Mouse (Mus musculus) heart, embryonic 10.5 days (tissue): ENCODE measurements around the gene Cngb1. TPM values are rescaled to one million over a fixed set of nuclear protein-coding genes. Genes with fewer than 3 reads are reported as not detected.

Source experiments
- DNase-seq: peaks from one replicate; pipeline ENCODE4 v3.0.0-alpha.2; 2017; ENCODE audit warnings: low spot score
- H3K27ac ChIP-seq: fragments of 300-500 bp; sonication (generic); 2 replicates; pipeline ENCODE4 v1.5.1; 2016; ENCODE audit warnings: mild to moderate bottlenecking
- H3K27me3 ChIP-seq: fragments of 300-500 bp; sonication (generic); 2 replicates; pipeline ENCODE4 v1.6.1; 2016; ENCODE audit warnings: mild to moderate bottlenecking; ENCODE audit not compliant: poor library complexity, insufficient read depth, severe bottlenecking
- H3K36me3 ChIP-seq: fragments of 300-500 bp; sonication (generic); 2 replicates; pipeline ENCODE4 v1.6.1; 2016; ENCODE audit warnings: mild to moderate bottlenecking, moderate library complexity
- H3K4me1 ChIP-seq: fragments of 300-500 bp; sonication (generic); 2 replicates; pipeline ENCODE4 v1.6.1; 2016; ENCODE audit warnings: mild to moderate bottlenecking
- H3K4me3 ChIP-seq: fragments of 300-500 bp; sonication (generic); 2 replicates; pipeline ENCODE4 v1.5.1; 2016; ENCODE audit warnings: mild to moderate bottlenecking, moderate library complexity
- H3K9me3 ChIP-seq: fragments of 300-500 bp; sonication (generic); 2 replicates; pipeline ENCODE4 v1.6.1; 2016; ENCODE audit warnings: mild to moderate bottlenecking, moderate library complexity
- WGBS: fragments of 180-500 bp; shearing (Covaris S2); methylation state at CpG from one replicate; pipeline ENCODE4 v1.1.7; 2016; 5-methylcytosine and 5-hydroxymethylcytosine counted together
- polyA plus RNA-seq: library from polyadenylated mRNA; unstranded; fragments of >200 nt; fragmentation: Nextera tagmentation; extraction: Ambion mirVana; gene quantifications from 2 replicates; pipeline ENCODE4 v1.2.1, GENCODE M21; 2016

Gene Cngb1
- polyA plus RNA-seq, 1 experiment from 2014 or later = not detected

- no peak overlapping the region for H3K4me3 ChIP-seq
- H3K36me3 ChIP-seq = no peaks in the 10 kb centered on the region
- H3K27me3 ChIP-seq = peaks cover 12% of the 10 kb centered on the region; the same call in 1 of the 2 replicates
- H3K27ac ChIP-seq = no peak overlapping the region
- 84% methylated on average over 6 of the region's 6 CpGs for WGBS
- peaks cover 9% of the 10 kb centered on the region for H3K4me1 ChIP-seq
- no peak for DNase-seq
- H3K9me3 ChIP-seq = no peaks in the 10 kb centered on the region
These were observed 7.5 kb upstream of the Cngb1 start for GRCm38 (mm10) chr8:95313857-95314256.

DNA sequence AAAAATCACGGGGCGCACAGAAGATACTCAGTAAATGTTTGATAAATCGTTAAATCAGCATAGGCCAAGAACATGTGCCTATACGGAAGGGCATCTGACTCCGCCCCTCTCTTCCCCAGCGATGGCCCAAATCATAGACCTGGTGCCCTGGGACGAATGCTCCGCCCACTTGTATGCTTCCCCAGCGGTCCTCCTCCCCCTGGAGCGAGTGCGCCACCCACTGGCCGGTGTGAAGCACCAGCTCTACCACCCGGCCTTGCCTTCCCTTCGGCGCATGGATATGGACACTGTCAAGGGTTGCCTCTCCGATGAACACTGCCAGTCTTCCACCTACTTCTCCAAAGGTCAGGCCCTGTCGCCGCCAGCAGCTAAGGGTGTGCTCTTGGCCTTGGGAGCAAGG lies 6.5 kb upstream of the Cngb1 start:
- DNase-seq = no peak
- Histone ChIP-seq H3K27ac (no peak overlapping the region), H3K9me3 (no peaks in the 10 kb centered on the region), H3K36me3 (no peaks in the 10 kb centered on the region), H3K4me1 (peaks cover 9% of the 10 kb centered on the region), H3K4me3 (no peak overlapping the region), H3K27me3 (0 out of 2 replicates have a peak, but pooled peaks cover 4% of the 10 kb centered on the region)
- 60% methylated on average over 18 of the region's 18 CpGs for WGBS

DNA sequence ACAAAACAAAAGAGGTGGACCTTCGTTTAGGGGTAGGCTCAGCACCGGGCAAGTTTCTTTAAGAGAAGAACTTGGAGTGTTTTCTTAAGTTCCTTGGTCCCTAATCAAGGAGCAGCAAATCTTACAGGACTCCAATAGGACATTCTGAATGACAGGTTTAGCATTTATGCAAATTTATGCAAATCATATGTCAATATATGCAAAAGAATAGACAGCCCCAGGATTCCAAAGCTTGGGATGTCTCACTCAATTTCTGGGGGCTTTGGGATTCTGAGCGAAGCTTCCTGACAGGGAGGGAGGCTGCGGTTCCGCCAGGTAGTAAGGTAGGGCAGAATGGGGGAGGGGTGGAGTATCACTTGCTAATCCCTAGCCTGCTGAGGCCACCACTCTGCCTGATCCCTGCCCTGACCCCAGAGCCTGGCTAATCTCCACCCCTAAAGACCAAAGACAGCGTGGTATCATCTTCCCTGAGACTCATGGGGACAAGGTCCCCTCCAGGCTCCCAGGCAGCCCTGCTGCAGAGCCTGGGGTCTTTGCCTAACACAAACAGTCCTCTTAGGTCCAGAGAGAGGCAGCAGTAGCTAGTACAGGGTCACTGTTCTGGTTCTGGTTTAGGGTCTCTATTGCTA lies 4.1 kb upstream of the Cngb1 start, which contains the start of gene Tepp:
Gene Tepp, plus strand, starts transcription at position 225 of the 629 bp plus-strand sequence.
- DNase-seq = no peak

DNA sequence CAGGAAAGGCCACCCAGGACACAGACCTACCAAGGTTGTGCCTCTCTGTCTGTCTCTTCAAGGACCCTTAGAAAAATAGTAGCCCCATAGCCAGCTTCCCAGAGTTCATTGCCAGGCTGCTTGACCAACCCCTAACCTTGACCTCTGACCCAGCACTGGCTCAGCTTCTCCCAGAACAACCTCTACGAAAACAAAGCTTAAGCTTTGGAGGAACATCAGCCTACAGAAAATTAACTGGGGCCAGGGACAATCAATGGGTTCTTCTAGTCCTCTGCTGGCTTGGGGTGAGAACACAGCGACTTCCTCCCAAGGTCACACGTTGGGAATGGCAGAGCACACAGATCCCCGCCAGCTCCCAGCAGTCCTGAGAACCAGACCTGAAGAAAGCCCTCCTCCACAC lies 859 bp downstream of the Cngb1 start:
- Histone ChIP-seq H3K9me3 (no peaks in the 10 kb centered on the region), H3K4me1 (peaks cover 7% of the 10 kb centered on the region), H3K36me3 (no peaks in the 10 kb centered on the region), H3K27me3 (0 out of 2 replicates have a peak, but pooled peaks cover 13% of the 10 kb centered on the region), H3K4me3 (no peak overlapping the region), H3K27ac (0 out of 2 replicates have a peak overlapping the region, but pooled peaks have one; percentile 4)
- 46% methylated on average over 4 of the region's 4 CpGs for WGBS
- DNase-seq = no peak

More for the DNA sequence above, 4.1 kb upstream of the Cngb1 start, which contains the start of gene Tepp:
- Histone ChIP-seq H3K9me3 (no peaks in the 10 kb centered on the region), H3K4me3 (no peak within 1 kb of the TSS), H3K36me3 (no peaks in the 10 kb centered on the region), H3K27me3 (0 out of 2 replicates have a peak, but pooled peaks cover 17% of the 10 kb centered on the region), H3K27ac (no peak within 1 kb of the TSS), H3K4me1 (peaks cover 9% of the 10 kb centered on the region)
- WGBS = 26% methylated on average over 6 of the region's 6 CpGs

- WGBS = 18% methylated on average over 5 of the region's 5 CpGs
- Histone ChIP-seq H3K4me3 (no peak overlapping the region), H3K36me3 (no peaks in the 10 kb centered on the region), H3K27ac (no peak overlapping the region), H3K9me3 (no peaks in the 10 kb centered on the region), H3K27me3 (peaks cover 19% of the 10 kb centered on the region), H3K4me1 (no peaks in the 10 kb centered on the region; the same call in 1 of the 2 replicates)
- DNase-seq = no peak
These were observed 4.0 kb downstream of the Cngb1 start for GRCm38 (mm10) chr8:95302410-95302809.

GRCm38 (mm10) chr8:95293891-95294290 lies 12.5 kb downstream of the Cngb1 start:
- Histone ChIP-seq H3K4me3 (no peak overlapping the region), H3K27me3 (no peaks in the 10 kb centered on the region), H3K4me1 (peaks cover 10% of the 10 kb centered on the region), H3K27ac (peak overlapping the region; percentile 72; the same call in 1 of the 2 replicates), H3K36me3 (no peaks in the 10 kb centered on the region), H3K9me3 (no peaks in the 10 kb centered on the region)
- WGBS = 63% methylated on average over 7 of the region's 7 CpGs
- no peak for DNase-seq

DNA sequence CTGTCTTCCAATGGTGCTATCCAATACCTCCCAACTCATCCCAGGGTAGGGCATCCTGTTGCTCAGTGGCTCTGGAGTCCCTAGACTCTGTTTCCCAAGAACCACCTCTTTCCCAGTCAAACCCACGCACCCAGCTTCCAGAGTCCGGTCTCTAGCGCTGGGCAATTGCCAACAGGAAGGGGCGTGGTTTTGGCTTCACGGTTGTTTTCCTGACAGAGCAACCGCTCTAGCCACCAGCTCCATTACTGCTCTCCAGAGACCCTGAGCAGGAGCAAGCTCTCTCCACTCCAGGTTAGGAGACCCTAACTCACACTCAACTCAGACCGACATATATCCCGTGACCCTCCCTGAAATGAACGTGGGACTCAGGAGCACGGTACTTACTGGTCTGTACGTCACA lies 13.2 kb downstream of the Cngb1 start:
- Histone ChIP-seq H3K9me3 (no peaks in the 10 kb centered on the region), H3K36me3 (no peaks in the 10 kb centered on the region), H3K27me3 (no peaks in the 10 kb centered on the region), H3K4me1 (peaks cover 10% of the 10 kb centered on the region), H3K27ac (peak overlapping the region; percentile 72; the same call in 1 of the 2 replicates), H3K4me3 (no peak overlapping the region)
- no peak for DNase-seq
- WGBS = 70% methylated on average over 11 of the region's 11 CpGs

DNA sequence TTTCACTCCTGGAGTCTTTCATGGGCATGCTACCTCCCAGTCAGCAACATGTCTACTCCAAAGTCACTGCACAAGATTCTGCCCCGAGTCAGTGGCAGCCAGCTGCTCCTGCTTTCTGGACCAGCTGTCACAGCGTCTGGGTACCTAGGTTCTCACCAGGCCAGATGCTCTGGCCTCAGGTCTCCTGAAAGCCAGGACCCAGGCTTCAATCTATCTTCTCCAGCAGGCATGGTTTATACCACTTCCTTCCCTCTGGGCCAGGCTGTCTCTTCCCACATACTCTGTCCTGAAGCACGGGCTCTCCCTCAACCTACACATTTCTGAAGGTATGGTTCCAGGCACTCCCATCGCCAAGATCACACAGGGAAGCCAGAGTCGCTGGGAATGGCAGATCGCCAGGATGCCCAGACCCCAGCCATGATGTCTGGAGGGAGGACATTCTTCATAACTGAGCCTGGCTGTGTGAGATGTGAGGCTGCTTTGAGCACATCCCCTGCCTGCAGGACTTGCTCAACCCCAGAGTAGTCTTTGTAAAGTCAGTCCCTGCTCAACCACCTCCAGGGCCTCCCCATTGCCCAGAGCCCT lies 17.2 kb downstream of the Cngb1 start:
- H3K9me3 ChIP-seq = no peaks in the 10 kb centered on the region
- H3K27ac ChIP-seq = no peak overlapping the region; the same call in 1 of the 2 replicates
- no peaks in the 10 kb centered on the region for H3K27me3 ChIP-seq
- 73% methylated on average over 6 of the region's 6 CpGs for WGBS
- no peak overlapping the region for H3K4me3 ChIP-seq
- no peaks in the 10 kb centered on the region for H3K36me3 ChIP-seq
- peaks cover 10% of the 10 kb centered on the region for H3K4me1 ChIP-seq
- DNase-seq = no peak

DNA sequence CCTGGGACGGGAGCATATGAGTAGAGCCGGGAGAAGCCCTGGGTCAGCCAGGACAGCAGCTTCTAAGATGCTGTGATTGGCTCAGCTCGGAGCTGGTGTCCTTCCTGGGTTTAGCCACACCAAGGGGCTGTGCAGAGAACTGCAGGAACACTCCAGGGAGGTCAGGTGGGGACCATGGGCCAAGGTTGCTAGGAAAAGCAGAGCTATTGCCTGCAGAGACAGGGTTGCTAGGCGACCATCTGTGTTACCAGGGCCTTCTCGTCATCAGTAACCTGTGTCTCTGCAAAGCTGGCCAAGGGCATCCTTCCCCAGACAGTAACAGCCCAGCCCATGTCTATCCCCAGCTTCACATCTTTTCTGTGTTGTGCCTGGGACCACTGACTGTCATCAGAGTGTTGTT lies 24.9 kb downstream of the Cngb1 start:
- Histone ChIP-seq H3K27ac (no peak overlapping the region), H3K4me3 (no peak overlapping the region), H3K4me1 (peaks cover 12% of the 10 kb centered on the region; the same call in 1 of the 2 replicates), H3K36me3 (no peaks in the 10 kb centered on the region), H3K9me3 (no peaks in the 10 kb centered on the region), H3K27me3 (no peaks in the 10 kb centered on the region)
- DNase-seq = no peak
- WGBS = 61% methylated on average over 5 of the region's 5 CpGs

DNA sequence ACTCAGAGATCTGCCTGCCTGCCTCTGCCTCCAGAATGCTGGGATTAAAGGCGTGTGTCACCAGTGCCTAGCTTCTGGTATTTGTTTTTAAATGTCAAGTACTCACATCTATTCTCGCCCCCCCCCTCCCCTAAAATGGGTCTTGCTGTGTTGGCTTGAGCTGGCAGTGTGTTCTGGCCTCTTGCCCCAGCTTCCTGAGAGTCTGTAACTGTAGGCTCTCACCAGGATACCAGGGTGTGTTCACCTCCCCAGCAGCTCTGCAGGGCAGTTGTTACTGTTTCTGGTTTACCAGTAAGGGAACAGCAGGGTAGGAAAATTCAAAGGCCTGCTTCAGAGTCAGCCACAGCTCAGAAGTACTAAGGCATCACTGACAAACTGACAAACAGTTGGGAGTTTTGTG lies 33.5 kb downstream of the Cngb1 start:
- H3K9me3 ChIP-seq = no peaks in the 10 kb centered on the region
- no peaks in the 10 kb centered on the region; the same call in 1 of the 2 replicates for H3K4me1 ChIP-seq
- H3K4me3 ChIP-seq = no peak overlapping the region
- H3K27me3 ChIP-seq = peaks cover 16% of the 10 kb centered on the region; the same call in 1 of the 2 replicates
- no peak overlapping the region for H3K27ac ChIP-seq
- no peak for DNase-seq
- H3K36me3 ChIP-seq = no peaks in the 10 kb centered on the region
- WGBS = 30% methylated on average over 2 of the region's 2 CpGs

GRCm38 (mm10) chr8:95271841-95272240 lies 34.5 kb downstream of the Cngb1 start:
- no peak overlapping the region for H3K27ac ChIP-seq
- no peaks in the 10 kb centered on the region for H3K9me3 ChIP-seq
- H3K4me1 ChIP-seq = peaks cover 4% of the 10 kb centered on the region; the same call in 1 of the 2 replicates
- no peaks in the 10 kb centered on the region for H3K36me3 ChIP-seq
- DNase-seq = no peak
- peaks cover 21% of the 10 kb centered on the region for H3K27me3 ChIP-seq
- no peak overlapping the region for H3K4me3 ChIP-seq
- WGBS = 35% methylated on average over 4 of the region's 4 CpGs

GRCm38 (mm10) chr8:95270501-95270900 lies 35.9 kb downstream of the Cngb1 start:
- peaks cover 4% of the 10 kb centered on the region; the same call in 1 of the 2 replicates for H3K4me1 ChIP-seq
- WGBS = 80% methylated on average over 12 of the region's 12 CpGs
- no peak overlapping the region for H3K4me3 ChIP-seq
- peaks cover 21% of the 10 kb centered on the region for H3K27me3 ChIP-seq
- H3K27ac ChIP-seq = no peak overlapping the region
- DNase-seq = no peak
- H3K36me3 ChIP-seq = no peaks in the 10 kb centered on the region
- no peaks in the 10 kb centered on the region for H3K9me3 ChIP-seq

- no peak for DNase-seq
- no peaks in the 10 kb centered on the region for H3K9me3 ChIP-seq
- H3K27ac ChIP-seq = no peak overlapping the region
- no peaks in the 10 kb centered on the region for H3K36me3 ChIP-seq
- H3K4me1 ChIP-seq = 0 out of 2 replicates have a peak, but pooled peaks cover 4% of the 10 kb centered on the region
- no peak overlapping the region for H3K4me3 ChIP-seq
- 0 out of 2 replicates have a peak, but pooled peaks cover 6% of the 10 kb centered on the region for H3K27me3 ChIP-seq
- 77% methylated on average over 2 of the region's 2 CpGs for WGBS
These were observed 44.2 kb downstream of the Cngb1 start for GRCm38 (mm10) chr8:95262181-95262580.
